ENCODE assay signal across 32 mouse cellular contexts in genomic region chr3:137520191-137520590, GRCm38 (mm10).
"Had no signal": no experiment of that assay in that cellular context is flagged by ENCODE, and none has a peak within 500 bp of the region (broad histone marks: within the 10 kb centered on the region; RNA-seq: fewer than 3 reads in every experiment).

No protein-coding gene starts in this region.

- H3K4me3 ChIP-seq: limb, embryonic 10.5 days; limb, embryonic 12.5 days; limb, embryonic 13.5 days; limb, embryonic 15.5 days; liver, embryonic 12.5 days; liver, embryonic 13.5 days; liver, embryonic 15.5 days; lung, embryonic 15.5 days; megakaryocyte, embryonic 14.5 days; midbrain, embryonic 10.5 days; midbrain, embryonic 12.5 days; midbrain, embryonic 13.5 days; midbrain, embryonic 15.5 days; myocyte; neural tube, embryonic 12.5 days had no signal

- ATAC-seq: liver, embryonic 12.5 days; liver, postnatal 0 days; lung, postnatal 0 days; midbrain, embryonic 13.5 days; midbrain, embryonic 15.5 days; midbrain, embryonic 16.5 days had no signal

- H3K27ac ChIP-seq: limb, embryonic 10.5 days; limb, embryonic 12.5 days; limb, embryonic 13.5 days; limb, embryonic 15.5 days; liver, embryonic 12.5 days; liver, embryonic 13.5 days; liver, embryonic 14.5 days; liver, embryonic 15.5 days; lung, embryonic 15.5 days; macrophage; midbrain, embryonic 10.5 days; midbrain, embryonic 12.5 days; midbrain, embryonic 13.5 days; midbrain, embryonic 15.5 days; neural tube, embryonic 12.5 days had no signal

- H3K27me3 ChIP-seq: limb, embryonic 12.5 days; limb, embryonic 13.5 days; limb, embryonic 15.5 days; liver, embryonic 12.5 days; liver, embryonic 13.5 days; liver, embryonic 15.5 days; lung, embryonic 15.5 days; megakaryocyte, embryonic 14.5 days; midbrain, embryonic 12.5 days; midbrain, embryonic 13.5 days; midbrain, embryonic 15.5 days had no signal

- H3K36me3 ChIP-seq: limb, embryonic 10.5 days; limb, embryonic 12.5 days; limb, embryonic 13.5 days; limb, embryonic 15.5 days; liver, embryonic 12.5 days; liver, embryonic 13.5 days; liver, embryonic 15.5 days; lung, embryonic 15.5 days; midbrain, embryonic 10.5 days; midbrain, embryonic 12.5 days; midbrain, embryonic 13.5 days; midbrain, embryonic 15.5 days; neural tube, embryonic 12.5 days had no signal

- H3K9ac ChIP-seq: limb, embryonic 12.5 days; limb, embryonic 13.5 days; limb, embryonic 15.5 days; liver, embryonic 12.5 days; liver, embryonic 13.5 days; liver, embryonic 14.5 days; liver, embryonic 15.5 days; liver, postnatal 0 days; lung, embryonic 14.5 days; lung, embryonic 15.5 days; midbrain, embryonic 12.5 days; midbrain, embryonic 13.5 days; midbrain, embryonic 15.5 days; neural tube, embryonic 12.5 days had no signal

- H3K9me3 ChIP-seq: limb, embryonic 10.5 days; limb, embryonic 12.5 days; limb, embryonic 13.5 days; limb, embryonic 15.5 days; liver, embryonic 12.5 days; liver, embryonic 13.5 days; liver, embryonic 15.5 days; lung, embryonic 15.5 days; megakaryocyte, embryonic 14.5 days; midbrain, embryonic 10.5 days; midbrain, embryonic 12.5 days; midbrain, embryonic 13.5 days; midbrain, embryonic 15.5 days; neural tube, embryonic 12.5 days had no signal

- H3K4me1 ChIP-seq: limb, embryonic 13.5 days; limb, embryonic 15.5 days; liver, embryonic 12.5 days; liver, embryonic 13.5 days; liver, embryonic 15.5 days; lung, embryonic 15.5 days; megakaryocyte, embryonic 14.5 days; midbrain, embryonic 10.5 days; midbrain, embryonic 12.5 days; midbrain, embryonic 15.5 days; neural tube, embryonic 12.5 days had no signal

- DNase-seq: left cerebral cortex, postnatal 4 days; liver; liver, embryonic 13.5 days; liver, postnatal 0 days; lung, adult 18-20 months; lung, adult 2 months; lung, embryonic 14.5 days; lung, postnatal 10 days; lung, postnatal 14 days; lung, postnatal 36 days; lung, postnatal 4 days; midbrain, embryonic 14.5 days had no signal

- H3K4me2 ChIP-seq: limb, embryonic 12.5 days; limb, embryonic 13.5 days; limb, embryonic 15.5 days; liver, embryonic 11.5 days; liver, embryonic 12.5 days; liver, embryonic 13.5 days; liver, embryonic 15.5 days; lung, embryonic 14.5 days; lung, embryonic 15.5 days; midbrain, embryonic 11.5 days; midbrain, embryonic 12.5 days; midbrain, embryonic 13.5 days; midbrain, embryonic 15.5 days; neural tube, embryonic 12.5 days had no signal
